In genomic region chr2:107083071-107083885, GRCm38 (mm10) we compare ENCODE assay signal across 8 mouse cellular contexts. TPM values are rescaled to one million over a fixed set of nuclear protein-coding genes. Genes with fewer than 3 reads are reported as not detected.
DNase-seq lines count a peak whose midpoint lies in the region; ATAC-seq and TF ChIP-seq lines count a peak whose summit lies in the region.
"Had no signal": no experiment of that assay in that cellular context is flagged by ENCODE, and none has a peak within 500 bp of the region (broad histone marks: within the 10 kb centered on the region; RNA-seq: fewer than 3 reads in every experiment).

No protein-coding gene starts in this region.

- no peak overlapping the region for H3K27ac ChIP-seq in forebrain, embryonic 14.5 days (ENCODE audit: low read depth, low read length)
- H3K27ac ChIP-seq in midbrain, postnatal 0 days (ENCODE audit: low read depth, low read length): peak overlapping the region; percentile 69

- DNase-seq in lung, adult 2 months: no peak
- no peak for DNase-seq in lung, postnatal 25 days (ENCODE audit: low spot score)
- peak; percentile 32 for DNase-seq in adrenal gland, postnatal 25 days
- peak; percentile 71 for DNase-seq in forebrain, embryonic 14.5 days (ENCODE audit: low spot score)
- peak; percentile 11 to 25 for DNase-seq in layer of hippocampus, adult 8-10 months (ENCODE audit: low spot score in 2 of 2)
- DNase-seq in midbrain, postnatal 0 days (ENCODE audit: low spot score): peak; percentile 87
- DNase-seq in lung, postnatal 10 days: no peak

- no peaks in the 10 kb centered on the region for H3K4me1 ChIP-seq in lung, adult 2 months (ENCODE audit: control insufficient read depth, insufficient read depth, low read length)
- no peaks in the 10 kb centered on the region for H3K4me1 ChIP-seq in forebrain, embryonic 14.5 days (ENCODE audit: control insufficient read depth, insufficient read depth, low read length)
- 0 out of 2 replicates have a peak, but pooled peaks cover 4% of the 10 kb centered on the region for H3K4me1 ChIP-seq in midbrain, postnatal 0 days (ENCODE audit: insufficient read depth, low read length)

- H3K4me2 ChIP-seq in forebrain, embryonic 14.5 days (ENCODE audit: low read length): no peak overlapping the region
- 0 out of 2 replicates have a peak overlapping the region, but pooled peaks have one; percentile 1 for H3K4me2 ChIP-seq in midbrain, postnatal 0 days (ENCODE audit: low read depth, low read length, poor library complexity, severe bottlenecking)

- H3K9me3 ChIP-seq in forebrain, embryonic 14.5 days (replicated peaks; ENCODE audit: control insufficient read depth, low read length): no peaks in the 10 kb centered on the region
- H3K9me3 ChIP-seq in midbrain, postnatal 0 days (ENCODE audit: low read length): no peaks in the 10 kb centered on the region

- no peaks in the 10 kb centered on the region for H3K27me3 ChIP-seq in forebrain, embryonic 14.5 days (replicated peaks; ENCODE audit: control insufficient read depth, insufficient read depth, low read length)
- no peaks in the 10 kb centered on the region for H3K27me3 ChIP-seq in midbrain, postnatal 0 days (ENCODE audit: insufficient read depth, low read length)

- no peak for TF ChIP-seq POLR2A in lung, adult 2 months (IDR thresholded peaks at IDR 0.05; ENCODE audit: borderline replicate concordance, extremely low read depth, low read depth, low read length)

- H3K36me3 ChIP-seq in forebrain, embryonic 14.5 days (ENCODE audit: control insufficient read depth, insufficient read depth, low read length): no peaks in the 10 kb centered on the region
- no peaks in the 10 kb centered on the region for H3K36me3 ChIP-seq in midbrain, postnatal 0 days (ENCODE audit: insufficient read depth, low read length)

- no peak overlapping the region for H3K9ac ChIP-seq in forebrain, embryonic 14.5 days (ENCODE audit: low read length)
- H3K9ac ChIP-seq in midbrain, postnatal 0 days (replicated peaks; ENCODE audit: low read length, poor library complexity, severe bottlenecking): no peak overlapping the region

- 56% methylated on average over 14 of the region's 14 CpGs for WGBS in lung, adult 2 months
- 46% methylated on average over 14 of the region's 14 CpGs for WGBS in forebrain, embryonic 14.5 days
- WGBS in midbrain, postnatal 0 days: 40% methylated on average over 14 of the region's 14 CpGs

- peak; percentile 80 for ATAC-seq in forebrain, embryonic 14.5 days
- ATAC-seq in midbrain, postnatal 0 days (ENCODE audit: low FRiP score): peak; percentile 88

- peak; percentile 43 for TF ChIP-seq CTCF in lung, adult 2 months (IDR thresholded peaks at IDR 0.05; ENCODE audit: insufficient read depth, low read length)
- TF ChIP-seq CTCF in midbrain, postnatal 0 days (IDR thresholded peaks at IDR 0.05): peak; percentile 91

- no peak overlapping the region for H3K4me3 ChIP-seq in lung, adult 2 months (replicated peaks; ENCODE audit: extremely low read depth, low read depth, low read length)
- no peak overlapping the region for H3K4me3 ChIP-seq in forebrain, embryonic 14.5 days (ENCODE audit: low read depth, low read length)
- no peak overlapping the region for H3K4me3 ChIP-seq in midbrain, postnatal 0 days (ENCODE audit: low read depth, low read length)

RNA-seq across cellular contexts. Expression of gene Fshb, which starts 23.8 kb away (rescaled TPM):
- not detected in 2 replicates for polyA plus RNA-seq in lung, adult 2 months (2012; rRNA removed)
- not detected in 2 replicates for total RNA-seq in adrenal gland, postnatal 25 days (2021)
- not detected in 2 replicates for polyA plus RNA-seq in forebrain, embryonic 14.5 days (2014; fragmentation: Nextera tagmentation; extraction: Ambion mirVana)
- total RNA-seq in layer of hippocampus, adult 8-10 months (2022): not detected
- not detected in 2 replicates for total RNA-seq in midbrain, postnatal 0 days (2014; rRNA removed)
- not detected in 2 replicates for polyA plus RNA-seq in midbrain, postnatal 0 days (2015; fragmentation: Nextera tagmentation; extraction: Ambion mirVana)
- total RNA-seq: layer of hippocampus, postnatal 25 days had no signal

Comparison
In these comparisons a context has a peak if more than half of its experiments do, and no peak if none do; other contexts are left out.
1. DNase-seq: peak in adrenal gland, postnatal 25 days (single experiment), forebrain, embryonic 14.5 days (single experiment), layer of hippocampus, adult 8-10 months (2 of 2) and midbrain, postnatal 0 days (single experiment); none in lung, adult 2 months (single experiment), lung, postnatal 25 days (single experiment) and lung, postnatal 10 days (single experiment).